Mouse (Mus musculus) left cerebral cortex, postnatal 10 days (tissue): ENCODE measurements around the gene Gm20671. TPM values are rescaled to one million over a fixed set of nuclear protein-coding genes. Genes with fewer than 3 reads are reported as not detected.
"Not testable (repeated sequence)": the region's sequence is repeated elsewhere in the genome, so short reads cannot be mapped to it uniquely, and the experiment has no call there.

ENCODE experiments used
- DNase-seq, 2 experiments: peaks; one replicate each; pipeline ENCODE4 v3.0.0; 2021 to 2022; ENCODE audit warnings: low spot score in 2 of 2, mixed read lengths in 1 of 2; ENCODE audit errors: extremely low spot score in 1 of 2
- intact Hi-C: fragments of 180-260 bp; cut with DNase I; formaldehyde crosslinking; loops from one replicate; pipeline ENCODE4 v1.15.1; 2025
- total RNA-seq, 2 experiments: library from RNA; stranded (reverse); gene quantifications; 2 replicates each; pipeline ENCODE4 v1.2.3; 2021

The Gm20671 gene
- total RNA-seq, 2 experiments from 2014 or later = not detected

DNA sequence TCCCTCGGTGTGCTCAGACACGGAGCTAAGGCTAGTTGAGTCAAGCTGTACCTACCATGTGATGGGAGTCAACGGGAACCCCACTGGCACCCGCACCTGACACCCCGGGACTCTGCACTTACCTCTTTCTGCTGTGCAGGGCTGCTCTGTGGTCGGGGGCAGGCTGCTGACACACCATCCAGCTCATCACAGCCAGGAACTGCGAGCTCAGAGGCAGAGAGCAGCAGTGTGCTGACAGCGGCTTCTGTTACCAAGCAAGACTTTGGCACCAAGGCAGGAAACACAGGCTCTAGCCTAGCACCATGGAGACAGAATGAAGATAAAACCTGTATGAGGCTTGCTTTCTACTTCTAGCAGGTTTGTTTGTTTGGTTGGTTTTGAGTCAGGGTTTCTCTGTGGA, 6.4 kb downstream of the Gm20671 start:
- DNase-seq = peak in 1 of 2 experiments; percentile 17
- intact Hi-C loops = no loop called here

DNA sequence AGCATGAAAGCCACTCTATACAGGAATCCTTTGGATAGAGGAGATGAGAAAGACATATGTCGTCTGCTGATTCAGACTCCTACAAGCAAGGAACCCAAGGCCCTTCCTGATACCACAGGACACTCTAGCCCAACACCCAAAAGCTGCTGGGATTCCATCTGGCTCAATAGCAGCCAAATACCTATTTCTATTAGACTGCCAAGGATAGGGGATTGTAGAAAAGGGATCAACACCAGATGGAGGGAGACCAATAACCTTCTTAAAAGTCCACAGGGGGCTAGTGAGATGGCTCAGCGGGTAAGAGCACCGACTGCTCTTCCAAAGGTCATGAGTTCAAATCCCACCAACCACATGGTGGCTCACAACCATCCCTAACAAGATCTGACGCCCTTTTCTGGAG, 11.5 kb downstream of the Gm20671 start:
- intact Hi-C loops = no loop called here
- DNase-seq = no peak

DNA sequence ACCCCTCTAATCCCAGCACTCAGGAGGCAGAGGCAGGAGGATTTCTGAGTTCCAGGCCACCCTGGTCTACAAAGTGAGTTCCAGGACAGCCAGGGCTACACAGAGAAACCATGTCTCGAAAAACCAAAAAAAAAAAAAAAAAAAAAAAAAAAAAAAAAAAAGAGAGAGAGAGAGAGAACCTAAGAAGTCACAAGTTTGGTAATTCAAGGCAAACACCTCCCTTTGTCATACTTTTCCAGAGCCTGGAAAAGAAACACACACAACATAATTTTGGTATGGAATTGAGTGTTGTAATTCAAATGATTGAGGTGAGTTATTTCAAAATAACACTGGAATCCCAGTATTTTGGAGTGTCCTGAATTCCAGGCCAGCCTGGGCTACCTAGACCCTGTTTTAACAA, 40.5 kb downstream of the Gm20671 start:
- intact Hi-C loops, DNase-seq: not testable (repeated sequence)

DNA sequence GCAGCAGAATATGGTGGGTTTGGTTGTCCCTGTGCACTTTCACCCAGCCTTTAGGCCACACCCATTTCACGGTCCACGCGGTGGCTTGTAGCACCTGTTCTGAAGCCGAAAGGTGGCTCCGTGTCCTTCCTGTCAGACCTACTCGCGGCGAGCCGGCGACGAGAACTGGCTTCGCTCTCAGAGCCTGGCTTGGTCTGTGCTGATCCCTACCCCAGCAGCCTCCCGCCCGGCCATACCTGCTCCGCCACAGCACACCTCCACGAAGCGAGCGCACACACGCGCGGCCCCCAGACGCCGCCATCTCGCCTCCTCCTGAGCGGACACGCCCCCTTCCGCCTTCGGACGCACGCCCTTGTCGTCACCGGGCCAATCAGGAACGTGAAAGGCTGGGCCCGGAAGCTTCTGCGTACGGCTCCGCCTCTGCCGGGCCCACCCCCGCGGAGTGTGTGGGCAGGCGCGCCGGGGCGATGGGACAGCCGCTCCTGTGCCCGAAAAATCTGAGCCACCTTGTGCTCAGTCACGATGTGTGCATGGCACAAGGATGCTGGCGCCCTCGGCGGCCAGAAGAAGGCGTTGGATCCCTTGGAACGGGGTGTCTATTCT, 41.5 kb downstream of the Gm20671 start, which contains the start of gene Pisd:
Gene Pisd, minus strand, starts transcription at position 334 of the 603 bp plus-strand sequence.
- DNase-seq = peak; percentile 95 to 98
- intact Hi-C loops = no loop called here

DNA sequence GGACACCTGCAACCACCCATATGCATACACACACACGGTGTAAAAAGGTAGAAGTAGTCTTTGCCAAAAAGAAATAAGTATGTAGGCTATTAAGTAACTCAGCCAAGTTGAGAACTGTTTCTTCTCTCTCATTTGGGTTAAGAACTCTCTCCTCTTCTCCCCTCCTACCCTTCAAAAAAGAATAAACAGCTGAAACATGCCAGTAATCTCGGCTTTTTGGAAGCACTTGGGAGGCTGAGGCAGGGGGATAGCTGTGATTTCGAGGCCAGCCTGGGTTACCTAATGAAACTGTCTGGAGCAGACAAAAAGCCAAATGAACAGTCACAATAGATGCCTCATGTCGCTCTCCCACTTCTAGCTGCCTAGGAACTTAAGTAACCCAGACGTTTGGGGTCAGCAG, 42.2 kb downstream of the Gm20671 start:
- no peak for DNase-seq
- intact Hi-C loops = no loop called here

DNA sequence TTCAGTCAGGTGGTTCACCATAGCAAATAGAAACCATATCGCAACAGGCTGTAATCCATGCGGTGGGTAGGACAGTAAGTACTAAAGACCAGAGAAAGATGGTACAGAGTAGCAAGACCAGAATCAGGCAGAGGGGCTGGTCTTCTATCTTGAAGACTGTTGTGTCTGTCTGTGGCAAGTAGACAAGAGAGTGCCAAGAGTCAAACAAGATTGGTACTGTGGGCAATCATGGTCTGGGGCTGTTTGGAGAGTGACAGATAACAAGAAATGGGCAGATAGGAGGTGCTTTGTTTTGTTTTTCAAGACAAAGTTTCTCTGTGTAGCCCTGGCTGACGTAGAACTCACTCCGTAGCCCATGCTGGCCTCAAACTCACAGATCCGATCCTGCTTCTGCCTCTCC, 45.3 kb downstream of the Gm20671 start:
- intact Hi-C loops = no loop called here

DNA sequence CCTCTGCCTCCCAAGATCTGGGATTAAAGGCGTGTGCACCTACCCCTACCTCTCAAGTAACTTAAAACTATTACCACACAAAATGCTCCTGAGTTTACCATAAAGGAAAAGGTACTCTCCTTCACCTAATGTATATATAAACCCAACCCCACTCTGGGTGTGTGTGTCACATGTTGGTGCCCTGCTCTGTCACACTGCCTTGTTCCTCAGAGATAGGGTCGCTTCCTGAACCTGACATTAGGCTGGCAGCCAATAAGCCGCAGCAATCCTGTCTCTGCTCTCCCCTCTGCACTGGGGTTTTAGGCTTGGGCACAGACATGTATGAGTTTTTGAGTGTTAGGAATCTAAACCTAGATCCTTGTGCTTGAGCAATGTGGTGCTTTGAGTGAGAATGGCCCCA, 48.7 kb downstream of the Gm20671 start:
- intact Hi-C loops = no loop called here
- no peak for DNase-seq

More for the DNA sequence above, 45.3 kb downstream of the Gm20671 start:
- DNase-seq = no peak

DNA sequence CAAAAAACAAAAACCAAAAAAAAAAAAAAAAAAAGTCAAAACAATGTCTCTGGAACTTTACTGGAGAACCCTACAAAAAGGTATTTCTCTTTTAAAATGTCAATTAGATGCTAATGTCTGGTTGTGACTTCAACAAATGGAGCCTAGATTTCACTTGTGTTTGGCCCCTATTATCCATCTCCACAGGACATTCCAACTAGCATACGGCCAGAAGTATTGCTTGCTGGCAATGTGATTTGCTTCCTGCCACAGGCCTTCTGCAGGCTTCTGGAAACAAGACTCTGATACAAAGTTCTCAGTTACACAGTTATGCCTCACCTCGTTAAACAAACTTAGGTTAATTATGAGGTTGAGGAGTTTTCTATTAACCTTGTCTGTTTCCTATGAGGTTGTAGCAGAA, 54.5 kb downstream of the Gm20671 start:
- intact Hi-C loops = no loop called here
- no peak for DNase-seq

DNA sequence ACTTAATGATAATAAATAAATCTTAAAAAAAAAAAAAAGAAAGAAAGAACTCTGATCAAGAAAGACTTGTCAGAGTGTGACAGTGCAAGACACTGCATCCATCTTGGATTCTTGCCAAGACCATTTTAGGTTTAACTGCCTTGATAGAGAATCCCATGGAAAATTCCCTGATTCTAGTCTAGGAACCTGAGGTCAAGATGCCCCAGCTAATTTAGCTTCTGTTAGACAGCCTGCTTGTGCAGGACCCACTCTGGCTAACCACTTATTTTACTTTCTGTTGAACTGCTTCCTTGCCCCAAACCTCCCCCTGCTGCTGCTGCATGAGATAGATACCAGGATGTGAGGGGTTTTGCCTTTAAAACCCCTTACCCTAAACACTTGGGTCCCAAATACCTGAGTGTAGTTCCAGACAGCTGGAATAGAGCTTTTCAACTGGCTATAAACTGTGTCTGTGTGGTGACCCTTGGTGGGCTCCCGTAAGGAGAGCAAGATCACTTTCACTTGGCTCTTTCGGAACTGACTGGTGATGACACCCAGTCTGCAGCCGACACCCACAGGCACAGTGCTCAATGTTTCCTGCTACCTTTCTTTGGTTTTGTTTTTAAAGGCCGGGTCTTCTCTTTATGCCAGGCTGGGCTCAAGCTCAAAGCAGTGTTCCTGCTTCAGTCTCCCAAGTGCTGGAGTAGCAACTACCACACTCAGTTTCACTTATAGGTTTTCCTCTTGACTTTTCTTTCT, 59.1 kb downstream of the Gm20671 start:
- DNase-seq = no peak
- intact Hi-C loops = no loop called here

DNA sequence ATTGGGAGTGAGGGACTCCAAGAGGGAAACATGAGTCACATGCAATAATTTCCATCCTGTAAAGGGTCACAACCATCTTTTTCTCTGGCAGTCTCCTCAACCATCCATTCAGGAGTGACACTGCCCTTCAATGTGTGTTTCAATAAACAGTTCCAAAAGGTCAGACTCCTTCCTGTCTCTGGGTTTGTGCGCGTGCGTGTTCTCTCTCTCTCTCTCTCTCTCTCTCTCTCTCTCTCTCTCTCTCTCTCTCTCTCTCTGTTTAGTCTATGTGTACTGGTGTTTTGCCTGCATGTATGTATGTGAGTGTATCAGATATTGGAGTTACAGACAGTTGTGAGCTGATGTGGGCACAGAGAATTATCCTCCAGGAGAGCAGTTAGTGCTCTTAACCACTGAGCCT, 59.9 kb downstream of the Gm20671 start:
- intact Hi-C loops = no loop called here
- DNase-seq = no peak

DNA sequence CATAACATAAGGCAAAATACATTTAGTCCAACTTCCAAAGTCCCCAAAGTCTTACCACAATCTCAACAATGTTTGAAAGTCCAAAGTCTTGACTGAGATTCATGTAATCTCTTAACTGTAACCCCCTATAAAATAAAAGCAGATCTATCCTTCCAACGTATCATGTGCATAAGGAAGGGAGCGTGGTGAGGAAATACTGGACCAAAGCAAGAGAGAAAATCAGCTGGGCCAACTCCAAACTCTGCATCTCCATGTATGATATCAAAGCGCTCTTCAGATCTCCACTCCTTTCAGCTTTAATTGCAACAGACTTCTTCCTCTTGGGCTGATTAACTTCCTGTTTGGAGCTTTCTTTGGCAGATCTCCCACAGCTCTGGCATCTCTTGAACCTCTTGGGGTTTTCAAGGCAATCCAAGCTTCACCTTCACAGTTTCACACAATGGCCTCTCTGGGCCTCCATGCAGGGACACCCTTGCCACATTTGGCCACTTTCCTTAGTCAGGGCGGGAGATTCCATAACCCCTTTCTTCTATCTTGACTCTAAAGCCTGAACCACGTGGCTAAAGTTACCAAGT, 65.3 kb downstream of the Gm20671 start:
- DNase-seq = peak in 1 of 2 experiments; percentile 43
- intact Hi-C loops = no loop called here

DNA sequence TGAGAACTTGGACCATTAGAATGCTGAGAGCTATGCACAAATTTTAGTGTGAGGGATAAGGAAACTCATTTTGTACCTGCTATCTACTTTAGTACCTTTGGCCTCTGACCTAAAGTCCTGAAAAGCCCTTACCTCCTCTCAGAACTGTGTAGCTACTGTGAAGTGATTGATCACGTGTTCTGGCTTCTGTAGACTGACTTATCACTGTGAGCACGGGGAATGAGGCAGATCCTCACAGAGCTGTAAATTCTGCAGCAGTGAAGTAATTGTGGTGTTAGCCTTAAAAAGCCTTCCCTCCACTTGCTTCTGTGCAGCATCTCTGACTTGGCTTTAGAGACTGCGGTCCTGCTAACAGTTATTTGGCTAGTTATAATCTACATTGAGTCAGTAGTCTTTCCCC, 66.1 kb downstream of the Gm20671 start:
- intact Hi-C loops = no loop called here
- DNase-seq = no peak

DNA sequence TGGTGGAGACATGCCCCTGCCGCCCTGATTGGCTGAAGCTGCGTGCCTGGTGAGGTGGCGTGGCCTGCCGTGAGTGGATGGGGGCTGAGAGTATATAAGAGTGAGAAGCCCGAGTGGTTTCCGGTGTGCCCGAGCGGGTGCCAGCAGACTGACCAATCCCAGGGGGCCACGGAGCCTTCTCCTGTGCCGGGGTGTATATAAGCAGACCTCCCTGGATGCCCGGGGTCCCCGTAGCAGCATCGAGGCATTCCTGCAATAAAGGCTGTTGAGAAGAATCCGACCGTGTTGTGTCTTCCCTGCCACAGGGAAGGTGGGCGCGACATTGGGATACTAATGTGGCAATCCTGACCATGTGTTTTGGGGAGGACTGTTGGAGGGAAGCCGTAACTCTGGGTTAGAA, 66.6 kb downstream of the Gm20671 start:
- intact Hi-C loops, DNase-seq: not testable (repeated sequence)

DNA sequence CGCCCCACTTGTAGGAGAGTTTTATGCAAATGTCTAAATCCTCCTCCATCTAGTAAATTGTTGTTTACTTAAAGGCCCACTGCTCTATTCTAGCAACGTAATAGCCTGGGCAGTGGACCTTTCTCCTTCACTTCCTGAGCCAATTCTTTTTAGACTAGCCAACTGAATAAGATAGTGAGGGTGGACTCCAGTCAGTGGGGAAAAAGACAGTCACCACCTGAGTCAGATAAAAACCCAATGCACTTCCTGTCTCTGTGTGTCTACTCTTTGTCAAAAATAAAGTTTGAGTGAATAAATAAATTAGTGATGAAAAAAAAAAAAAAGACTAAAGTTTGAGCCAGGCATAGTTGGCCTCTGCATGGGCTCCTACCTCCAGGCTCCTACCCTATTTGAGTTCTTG, 67.2 kb downstream of the Gm20671 start:
- intact Hi-C loops = no loop called here
- DNase-seq = no peak

DNA sequence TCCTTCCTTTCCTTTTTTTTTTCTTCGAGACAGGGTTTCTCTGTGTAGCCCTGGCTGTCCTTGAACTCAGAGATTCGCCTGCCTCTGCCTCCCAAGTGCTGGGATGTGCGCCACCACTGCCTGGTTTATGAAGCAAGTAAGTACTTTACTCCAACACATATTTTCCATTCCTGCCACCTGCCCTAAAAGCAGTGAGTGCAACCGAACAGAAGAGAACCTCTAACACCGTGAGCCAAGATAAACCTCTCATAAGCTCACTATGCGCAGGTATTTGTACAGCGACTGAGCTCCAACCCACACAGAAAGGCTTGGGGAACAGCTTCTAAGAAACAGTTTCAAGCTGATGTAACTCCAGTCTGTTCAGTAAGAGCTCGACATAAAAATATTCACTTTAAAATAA, 70.8 kb downstream of the Gm20671 start:
- DNase-seq = no peak
- intact Hi-C loops = no loop called here

DNA sequence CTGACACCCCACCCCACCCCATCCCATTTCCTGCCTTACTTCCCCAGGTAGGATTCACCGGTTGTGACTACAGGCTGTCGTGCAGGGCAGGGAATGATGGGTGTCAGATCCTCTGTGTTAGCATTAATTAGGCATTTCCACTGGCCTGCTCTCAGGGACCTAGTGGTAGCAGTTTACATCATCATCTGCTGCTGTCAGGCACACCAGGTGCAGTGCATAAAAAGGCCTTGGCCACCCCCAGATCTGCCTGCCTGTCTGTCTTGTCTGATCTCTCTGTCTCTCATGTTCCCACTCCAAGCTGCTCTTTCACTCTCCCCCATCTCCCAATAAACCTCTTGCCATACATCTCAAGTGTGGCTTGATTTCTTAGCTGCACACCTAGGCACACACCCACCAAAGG, 75.2 kb downstream of the Gm20671 start:
- DNase-seq = no peak
- intact Hi-C loops = no loop called here

DNA sequence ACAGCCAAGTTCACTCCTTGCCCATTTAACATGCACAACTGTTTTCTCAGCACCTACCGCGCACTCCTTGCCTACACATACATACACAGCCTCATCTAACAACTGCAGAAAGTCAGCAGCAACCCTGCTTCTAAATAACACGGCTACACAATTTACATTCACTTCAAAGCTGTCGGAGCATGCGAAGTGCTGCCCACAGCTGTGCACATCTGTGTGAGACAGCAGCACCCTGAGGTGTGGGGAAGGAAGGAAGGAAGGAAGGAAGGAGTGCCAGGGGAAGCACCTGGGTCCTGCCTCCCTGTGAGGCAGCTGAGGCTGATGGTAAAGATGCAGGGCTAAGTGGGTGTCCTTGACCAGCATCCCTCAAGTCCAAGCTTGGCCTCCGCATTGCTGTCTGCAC, 78.0 kb downstream of the Gm20671 start:
- no peak for DNase-seq
- intact Hi-C loops = no loop called here

DNA sequence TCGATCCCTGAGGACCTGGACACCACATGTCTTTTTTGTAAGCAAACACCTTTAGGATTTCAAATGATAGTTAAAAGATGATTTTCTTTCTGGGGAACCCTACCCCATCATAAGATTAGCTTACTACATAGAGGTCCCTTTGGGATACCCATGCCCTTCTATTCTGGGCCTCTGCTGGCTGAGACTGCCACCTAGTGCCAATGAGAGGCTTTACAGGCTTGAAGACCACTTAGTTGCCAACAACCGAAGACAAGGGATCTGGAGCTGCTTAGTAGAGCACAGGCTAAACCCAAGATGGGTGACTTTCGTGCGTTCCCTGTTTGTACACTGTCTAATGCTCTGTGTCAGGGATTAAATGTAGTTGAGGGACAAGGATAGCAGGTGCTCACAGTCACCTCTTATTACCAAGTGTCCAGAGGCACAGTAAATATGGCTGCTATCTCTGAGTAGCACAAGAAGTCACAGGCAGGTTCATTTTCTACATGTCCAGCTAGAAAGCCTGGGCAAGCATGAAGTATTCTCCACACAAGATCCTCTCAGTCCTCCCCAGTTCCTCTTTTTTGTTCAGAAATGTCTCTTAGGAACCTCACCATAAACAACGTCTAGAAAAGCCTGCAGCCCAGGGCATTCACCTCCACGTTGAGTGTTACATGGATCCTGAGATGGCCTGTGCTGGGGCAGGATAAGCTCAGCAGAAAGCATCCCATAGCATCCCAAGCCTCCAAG, 79.1 kb downstream of the Gm20671 start:
- intact Hi-C loops = no loop called here
- peak in 1 of 2 experiments; percentile 59 for DNase-seq

DNA sequence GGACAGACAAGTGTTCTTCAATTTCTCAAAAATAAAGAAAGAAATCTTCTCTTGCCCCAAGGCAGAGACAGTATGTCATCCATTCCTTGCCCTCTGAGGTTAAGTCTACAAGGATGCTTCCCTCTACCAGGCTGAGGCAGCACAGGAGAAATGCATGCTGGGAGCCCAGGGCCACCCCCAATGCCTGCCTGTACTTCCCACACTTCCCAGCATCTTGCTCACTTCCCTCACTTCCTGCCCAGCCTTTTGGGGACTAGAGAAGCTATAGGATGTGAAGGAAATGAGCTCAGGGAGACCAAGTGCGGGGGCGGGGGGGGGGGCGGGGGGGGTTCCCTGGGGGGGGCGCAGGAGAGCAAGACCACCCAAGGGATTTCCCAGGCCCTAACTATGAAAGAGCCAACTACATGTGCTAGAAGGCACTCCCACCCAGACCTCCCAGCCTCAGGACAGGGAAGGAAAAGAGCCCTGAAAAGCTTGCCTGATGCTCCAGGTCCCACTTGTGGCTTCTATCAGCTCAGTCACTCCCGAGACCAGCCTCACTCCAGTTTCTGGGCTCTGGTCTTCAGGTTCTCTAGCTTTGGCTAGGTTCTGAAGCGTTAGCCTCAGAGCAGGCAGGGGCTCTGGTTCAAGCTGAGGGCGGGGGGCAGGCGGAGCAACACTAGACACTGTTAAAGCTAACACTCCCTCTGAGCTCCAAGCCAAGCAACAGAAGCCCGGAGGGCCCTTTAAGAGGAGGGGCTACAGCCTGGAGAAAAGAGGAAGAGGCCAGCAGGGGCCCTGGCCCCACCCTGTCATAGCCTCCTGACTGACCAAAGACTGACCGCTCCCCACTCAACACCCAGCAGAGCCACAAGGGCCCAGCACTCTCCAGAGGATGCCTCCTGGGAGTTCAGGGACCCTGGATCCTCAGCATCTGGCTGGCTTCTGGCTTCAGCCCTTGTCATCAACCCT, 80.9 kb downstream of the Gm20671 start:
- intact Hi-C loops = no loop called here
- DNase-seq = peak; percentile 56 to 90
